Mouse (Mus musculus): ENCODE data around the gene Ccl19. TPM values are rescaled to one million over a fixed set of nuclear protein-coding genes. Genes with fewer than 3 reads are reported as not detected.
"Not testable (repeated sequence)": the region's sequence is repeated elsewhere in the genome, so short reads cannot be mapped to it uniquely, and the experiment has no call there.

Ccl19 gene
- 0.45 and 1.0 TPM in 2 replicates for polyA plus RNA-seq (2015; fragmentation: Nextera tagmentation; extraction: Ambion mirVana)

DNA sequence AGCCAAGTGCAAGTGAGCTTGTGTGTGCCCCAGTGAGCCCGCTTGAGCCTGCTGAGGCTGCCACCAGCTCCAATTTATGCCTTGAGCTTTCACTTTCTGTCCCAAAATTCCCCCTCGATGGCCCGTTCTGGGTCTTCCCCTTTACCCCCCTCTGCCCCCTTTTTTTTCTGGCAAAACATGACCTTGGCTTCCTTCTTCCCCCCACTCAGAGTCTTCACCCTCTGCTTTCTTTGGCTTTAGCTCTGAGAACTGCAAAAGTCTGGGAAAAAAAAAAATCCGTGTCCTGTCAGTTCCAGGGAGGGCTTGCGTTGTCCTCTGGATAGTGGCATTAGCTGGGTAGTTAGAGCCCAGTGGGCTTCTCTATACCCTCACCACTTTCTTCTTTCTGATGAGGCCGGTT lies at the start of gene Ccl19:
TSS of gene Ccl19 (minus strand) at position 101 of the 400 bp plus-strand sequence.
- ATAC-seq (ENCODE audit: low FRiP score); H3K9me3 ChIP-seq (replicated peaks); H3K9ac ChIP-seq (replicated peaks); H3K36me3 ChIP-seq; H3K27ac ChIP-seq (replicated peaks); H3K4me1 ChIP-seq; H3K27me3 ChIP-seq (replicated peaks); H3K4me2 ChIP-seq; H3K4me3 ChIP-seq (replicated peaks): not testable (repeated sequence)
- WGBS = no CpG with 5 or more reads among the region's 6 CpGs

DNA sequence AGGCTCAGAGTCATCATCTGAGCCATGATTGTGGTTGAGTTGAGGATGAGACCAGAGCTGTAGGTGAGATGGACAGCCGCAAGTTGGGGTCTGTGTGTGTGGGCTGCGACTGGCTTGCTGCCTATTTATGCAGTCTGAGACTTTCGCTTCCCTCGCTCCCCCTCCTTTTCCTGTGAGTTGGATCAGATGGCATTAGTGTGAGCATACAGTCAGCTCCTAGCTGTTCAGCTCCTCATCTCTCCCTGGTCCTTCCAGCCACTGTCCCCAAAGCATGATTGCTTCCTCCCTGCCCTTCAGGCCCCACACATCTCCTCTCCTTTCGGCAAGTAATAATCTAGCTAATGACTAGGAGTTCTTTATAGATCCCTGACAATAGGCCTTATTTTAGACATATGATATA lies 17.5 kb upstream of the Ccl19 start, which contains the start of gene Ccl21a:
TSS of gene Ccl21a (minus strand) at position 101 of the 400 bp plus-strand sequence.
- H3K4me1 ChIP-seq; ATAC-seq (ENCODE audit: low FRiP score); H3K27me3 ChIP-seq (replicated peaks); H3K9ac ChIP-seq (replicated peaks); H3K36me3 ChIP-seq; H3K4me2 ChIP-seq; H3K27ac ChIP-seq (replicated peaks); H3K9me3 ChIP-seq (replicated peaks); H3K4me3 ChIP-seq (replicated peaks): not testable (repeated sequence)
- WGBS = no CpG with 5 or more reads among the region's 5 CpGs

DNA sequence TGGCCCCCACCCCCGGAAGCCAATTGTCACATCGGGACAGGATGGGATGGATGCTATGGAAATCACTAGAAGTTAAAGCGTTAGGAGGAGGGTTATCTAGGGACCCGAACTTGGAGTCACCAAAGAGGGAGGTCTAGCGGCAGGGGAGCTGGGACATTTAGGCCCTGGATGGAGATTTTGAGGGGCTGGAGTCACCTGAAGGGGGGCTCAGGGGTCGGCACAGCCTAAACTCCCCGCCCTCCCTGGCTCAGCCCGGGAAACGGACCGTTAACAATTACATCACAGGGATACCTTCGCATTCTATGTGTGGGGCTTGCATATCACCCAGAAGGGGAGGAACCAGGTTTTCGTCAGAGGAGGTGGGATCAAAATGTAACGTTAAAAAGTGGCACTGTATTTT lies 21.1 kb downstream of the Ccl19 start, which contains the start of gene 4930578G10Rik:
TSS of gene 4930578G10Rik (plus strand) at position 301 of the 400 bp plus-strand sequence.
- not testable (repeated sequence) for ATAC-seq (ENCODE audit: low FRiP score); H3K4me3 ChIP-seq (replicated peaks); H3K36me3 ChIP-seq; H3K4me2 ChIP-seq; H3K9me3 ChIP-seq (replicated peaks); H3K27me3 ChIP-seq (replicated peaks); H3K9ac ChIP-seq (replicated peaks); H3K27ac ChIP-seq (replicated peaks); H3K4me1 ChIP-seq
- no CpG with 5 or more reads among the region's 13 CpGs for WGBS

Other genes with a start within 250 kb of the Ccl19 start
- not detected in 2 replicates for gene Fam205a2, start 228.4 kb downstream of the Ccl19 start, polyA plus RNA-seq (2015; fragmentation: Nextera tagmentation; extraction: Ambion mirVana)
- gene Gm10591, start 144.4 kb downstream of the Ccl19 start, polyA plus RNA-seq (2015; fragmentation: Nextera tagmentation; extraction: Ambion mirVana) = not detected in 2 replicates
- 0.47 TPM in 1 of 2 replicates, not detected in the other for gene Gm2564, start 126.9 kb downstream of the Ccl19 start, polyA plus RNA-seq (2015; fragmentation: Nextera tagmentation; extraction: Ambion mirVana)
- gene Ccl27b, start 101.3 kb downstream of the Ccl19 start, polyA plus RNA-seq (2015; fragmentation: Nextera tagmentation; extraction: Ambion mirVana) = not detected in 2 replicates
- gene Il11ra2, start 94.7 kb downstream of the Ccl19 start, polyA plus RNA-seq (2015; fragmentation: Nextera tagmentation; extraction: Ambion mirVana) = not detected in 2 replicates
- 0.27 and 0.41 TPM in 2 replicates for gene 4930578G10Rik, start 21.0 kb downstream of the Ccl19 start, polyA plus RNA-seq (2015; fragmentation: Nextera tagmentation; extraction: Ambion mirVana)
- 1.1 and 29.5 TPM in 2 replicates for gene Ccl21a, start 17.4 kb upstream of the Ccl19 start, polyA plus RNA-seq (2015; fragmentation: Nextera tagmentation; extraction: Ambion mirVana)
- 0.08 TPM in 1 of 2 replicates, not detected in the other for gene Fam205a1, start 97.3 kb upstream of the Ccl19 start, polyA plus RNA-seq (2015; fragmentation: Nextera tagmentation; extraction: Ambion mirVana)
- 0.49 and 0.51 TPM in 2 replicates for gene Gm12394, start 100.2 kb upstream of the Ccl19 start, polyA plus RNA-seq (2015; fragmentation: Nextera tagmentation; extraction: Ambion mirVana)
- 1.4 and 2.6 TPM in 2 replicates for gene Fam205c, start 117.7 kb upstream of the Ccl19 start, polyA plus RNA-seq (2015; fragmentation: Nextera tagmentation; extraction: Ambion mirVana)
- gene Phf24, start 160.1 kb upstream of the Ccl19 start, polyA plus RNA-seq (2015; fragmentation: Nextera tagmentation; extraction: Ambion mirVana) = 40.2 and 46.1 TPM in 2 replicates
- 44.3 and 48.7 TPM in 2 replicates for gene Dnajb5, start 193.2 kb upstream of the Ccl19 start, polyA plus RNA-seq (2015; fragmentation: Nextera tagmentation; extraction: Ambion mirVana)
- 0.31 and 0.50 TPM in 2 replicates for gene 1700022I11Rik, start 213.0 kb upstream of the Ccl19 start, polyA plus RNA-seq (2015; fragmentation: Nextera tagmentation; extraction: Ambion mirVana)
- gene Vcp, start 243.9 kb upstream of the Ccl19 start, polyA plus RNA-seq (2015; fragmentation: Nextera tagmentation; extraction: Ambion mirVana) = 477 and 496 TPM in 2 replicates

Measured in neural tube, embryonic 15.5 days (tissue).